Mouse (Mus musculus): ENCODE results near the gene Mab21l2.

DNA sequence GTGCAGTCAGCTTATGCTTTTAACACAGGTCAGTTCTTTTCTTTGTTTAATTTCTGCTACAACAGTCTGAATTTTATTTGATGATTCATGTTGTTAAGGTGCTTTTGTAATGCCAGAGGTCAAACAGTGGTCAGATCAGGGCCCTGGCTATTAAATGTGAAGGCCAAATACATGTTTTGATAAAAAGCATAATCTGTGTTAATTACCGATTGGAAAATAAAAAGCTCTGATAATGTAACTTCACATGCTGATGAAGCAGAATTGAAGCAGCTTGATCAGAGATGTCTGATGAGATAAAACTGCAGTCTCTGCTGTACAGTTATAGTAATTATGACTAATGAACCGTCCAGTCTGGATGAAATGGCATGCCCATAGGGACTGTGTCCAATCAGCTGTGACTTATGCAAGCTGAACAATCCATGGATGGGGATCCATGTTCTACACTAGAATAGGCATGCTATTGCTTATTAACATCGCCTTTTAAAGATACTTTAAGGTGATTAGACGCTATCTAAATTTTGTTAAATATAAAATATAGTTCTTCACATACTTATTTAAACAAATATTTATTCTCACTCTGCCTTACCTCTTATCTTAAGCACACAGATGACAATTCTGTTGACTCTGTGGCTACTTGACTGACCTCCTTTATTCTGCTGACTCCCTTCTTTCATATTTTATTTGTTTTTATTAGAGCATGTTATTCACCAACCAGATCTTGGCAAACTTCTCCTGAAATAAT lies 12.0 kb upstream of the Mab21l2 start:
- TF ChIP-seq CTCF (IDR thresholded peaks at IDR 0.05; ENCODE audit: low read depth, low read length) = no peak
- no peak for TF ChIP-seq GATA2 (IDR thresholded peaks at IDR 0.05; ENCODE audit: borderline replicate concordance, low read depth, low read length)
